Mouse (Mus musculus) megakaryocyte, embryonic 14.5 days (primary cell): ENCODE measurements at regions not wholly inside any gene's neighbourhood (a gene's known extent, or its start where the extent isn't known, plus 50 kb on each side); places are given as distances from the start of the nearest gene placed in this dataset.

ENCODE experiments used
- FLI1 ChIP-seq: IDR thresholded peaks from 2 replicates; pipeline ENCODE4 v1.6.1; 2012; ENCODE audit warnings: low read length, inconsistent platforms, mixed read lengths
- GATA1 ChIP-seq: IDR thresholded peaks from 3 replicates; pipeline ENCODE4 v1.6.1; 2012; ENCODE audit warnings: mixed read lengths, low read length, inconsistent platforms, borderline replicate concordance

GRCm38 (mm10) chr3:38811635-38812034, 75.1 kb upstream of the Fat4 start:
- TF ChIP-seq FLI1 (no peak), GATA1 (no peak)
